Mouse (Mus musculus) monocyte, adult 2 months (primary cell): ENCODE measurements around the gene Klhl36.

Experiments used
- DNase-seq, 2 experiments: peaks; one replicate each; pipeline ENCODE4 v3.0.0; 2022; ENCODE audit warnings: low spot score in 2 of 2, low read depth in 1 of 2

Gene Klhl36

DNA sequence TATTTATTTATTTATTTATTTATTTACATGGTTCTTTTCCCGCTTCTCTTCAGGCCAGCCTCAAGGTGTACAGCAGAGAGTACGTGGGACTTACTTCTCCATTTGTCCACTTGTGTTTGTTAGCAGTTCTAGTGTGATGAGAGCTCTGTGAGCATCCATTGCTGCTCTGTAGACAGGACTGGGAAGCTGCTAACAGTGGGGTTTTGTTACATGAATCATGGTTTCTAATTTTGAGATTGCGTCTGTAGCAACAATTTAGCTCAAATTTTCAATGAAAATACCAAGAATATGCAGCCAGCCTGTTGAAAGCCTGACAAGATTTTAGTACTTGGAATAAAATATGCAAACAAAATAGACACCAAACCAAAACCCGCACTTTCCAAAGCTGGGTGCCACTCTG, 63.4 kb downstream of the Klhl36 start:
- DNase-seq, result no peak

DNA sequence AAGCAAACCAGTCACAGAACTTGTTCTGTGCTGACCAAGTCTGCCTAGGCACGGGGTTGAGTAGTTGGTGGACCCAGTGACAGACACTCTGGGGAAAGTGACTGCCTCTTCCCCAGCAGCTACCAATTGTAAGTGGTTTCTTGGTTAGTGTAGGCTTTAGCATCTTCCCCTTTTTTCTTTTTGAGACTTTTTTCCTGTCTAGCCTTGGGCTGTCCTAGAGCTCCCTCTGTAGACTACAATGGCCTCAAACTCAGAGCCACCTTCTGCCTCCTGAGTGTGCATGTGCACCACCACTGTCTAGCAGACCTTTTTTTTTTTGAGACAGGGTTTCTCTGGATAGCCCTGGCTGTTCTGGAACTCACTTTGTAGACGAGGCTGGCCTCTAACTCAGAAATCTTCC, 64.4 kb downstream of the Klhl36 start:
- peak; percentile 23 to 28 for DNase-seq
